Mouse (Mus musculus): ENCODE data around the gene Lemd2. TPM values are rescaled to one million over a fixed set of nuclear protein-coding genes. Genes with fewer than 3 reads are reported as not detected.

Lemd2 gene
- polyA plus RNA-seq, 1 experiment from 2014 or later: 9.7 TPM

Other genes starting within 250 kb of the Lemd2 start
- 19.9 and 20.1 TPM in 2 replicates for gene Zbtb9, start 231.3 kb downstream of the Lemd2 start, polyA plus RNA-seq (2015; fragmentation: Nextera tagmentation; extraction: Ambion mirVana)
- gene Bak1, start 175.5 kb downstream of the Lemd2 start, polyA plus RNA-seq (2015; fragmentation: Nextera tagmentation; extraction: Ambion mirVana): 7.4 and 9.5 TPM in 2 replicates
- 9.3 and 9.6 TPM in 2 replicates for gene Itpr3, start 147.2 kb downstream of the Lemd2 start, polyA plus RNA-seq (2015; fragmentation: Nextera tagmentation; extraction: Ambion mirVana)
- 266 TPM in 2 replicates for gene Uqcc2, start 70.6 kb downstream of the Lemd2 start, polyA plus RNA-seq (2015; fragmentation: Nextera tagmentation; extraction: Ambion mirVana)
- 0.15 and 0.19 TPM in 2 replicates for gene Ip6k3, start 36.7 kb downstream of the Lemd2 start, polyA plus RNA-seq (2015; fragmentation: Nextera tagmentation; extraction: Ambion mirVana)